Mouse (Mus musculus): ENCODE measurements around the gene Zfp715. TPM values are rescaled to one million over a fixed set of nuclear protein-coding genes. Genes with fewer than 3 reads are reported as not detected.
"Not testable (repeated sequence)": the region's sequence is repeated elsewhere in the genome, so short reads cannot be mapped to it uniquely, and the experiment has no call there.

Zfp715 gene
- polyA plus RNA-seq, 1 experiment from 2014 or later, result 14.7 TPM

DNA sequence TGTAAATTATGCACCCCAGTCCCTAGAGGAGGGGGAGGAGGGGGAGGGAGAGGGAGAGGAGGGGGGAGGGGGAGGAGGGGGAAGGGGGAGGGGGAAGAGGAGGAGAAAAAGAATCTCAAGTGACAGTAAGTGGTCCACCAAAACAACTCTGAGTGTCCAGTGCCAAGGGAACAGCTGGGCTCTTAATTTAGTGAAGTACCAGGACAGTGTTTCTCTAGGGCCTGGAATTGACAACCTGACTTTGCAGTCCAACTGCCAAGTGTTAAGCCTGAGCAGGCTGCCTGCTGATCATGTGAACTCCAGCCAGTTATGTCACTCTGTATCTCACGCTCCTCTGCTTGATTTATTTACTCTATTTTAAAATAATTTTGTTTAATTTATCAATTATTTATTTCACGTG is 20.8 kb upstream of the Zfp715 start:
- Histone ChIP-seq H3K4me3 (ENCODE audit: inconsistent target) (no peak overlapping the region), H3K36me3 (ENCODE audit: inconsistent target) (no peaks in the 10 kb centered on the region)
- 96% methylated on average over 2 of the region's 2 CpGs for WGBS (ENCODE audit: missing documents)

GRCm38 (mm10) chr7:43333203-43333602 is 20.1 kb upstream of the Zfp715 start:
- Histone ChIP-seq H3K27ac (no peak overlapping the region), H3K36me3 (ENCODE audit: inconsistent target) (no peaks in the 10 kb centered on the region), H3K79me2 (ENCODE audit: inconsistent target) (no peaks in the 10 kb centered on the region), H3K4me3 (ENCODE audit: inconsistent target) (no peak overlapping the region)
- 29% methylated on average over 5 of the region's 7 CpGs for WGBS (ENCODE audit: missing documents)

More for the DNA sequence above, 20.8 kb upstream of the Zfp715 start:
- Histone ChIP-seq H3K27ac (no peak overlapping the region), H3K79me2 (ENCODE audit: inconsistent target) (no peaks in the 10 kb centered on the region)

DNA sequence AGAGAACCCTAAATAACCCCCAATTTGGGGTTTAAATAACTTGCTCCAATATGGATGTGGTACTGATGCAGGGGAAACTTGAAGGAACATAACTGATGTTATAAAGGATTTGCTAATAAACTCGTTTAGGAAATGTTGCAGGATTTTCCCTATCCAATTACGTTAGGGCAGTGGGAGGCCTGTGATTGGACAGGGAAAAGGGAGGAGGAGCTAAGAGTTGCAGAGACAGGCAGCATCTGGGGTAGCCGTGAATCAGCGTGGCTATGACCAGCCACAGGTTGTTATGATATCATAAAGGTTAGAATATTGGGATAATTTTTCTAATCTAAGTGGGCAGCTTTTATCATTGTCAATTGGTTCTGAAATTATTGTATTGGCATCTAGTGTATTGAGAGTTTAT is 15.0 kb upstream of the Zfp715 start:
- H3K4me3 ChIP-seq (ENCODE audit: inconsistent target), result no peak overlapping the region
- H3K79me2 ChIP-seq (ENCODE audit: inconsistent target), result no peaks in the 10 kb centered on the region
- no peak overlapping the region for H3K27ac ChIP-seq
- H3K36me3 ChIP-seq (ENCODE audit: inconsistent target), result no peaks in the 10 kb centered on the region
- WGBS (ENCODE audit: missing documents), result 61% methylated on average over 4 of the region's 4 CpGs

- Histone ChIP-seq H3K79me2 (ENCODE audit: inconsistent target) (no peaks in the 10 kb centered on the region), H3K4me3 (ENCODE audit: inconsistent target) (no peak overlapping the region), H3K36me3 (ENCODE audit: inconsistent target) (no peaks in the 10 kb centered on the region), H3K27ac (no peak overlapping the region)
- WGBS (ENCODE audit: missing documents), result 76% methylated on average over 10 of the region's 10 CpGs
Measured at GRCm38 (mm10) chr7:43326223-43326780, 13.2 kb upstream of the Zfp715 start.

DNA sequence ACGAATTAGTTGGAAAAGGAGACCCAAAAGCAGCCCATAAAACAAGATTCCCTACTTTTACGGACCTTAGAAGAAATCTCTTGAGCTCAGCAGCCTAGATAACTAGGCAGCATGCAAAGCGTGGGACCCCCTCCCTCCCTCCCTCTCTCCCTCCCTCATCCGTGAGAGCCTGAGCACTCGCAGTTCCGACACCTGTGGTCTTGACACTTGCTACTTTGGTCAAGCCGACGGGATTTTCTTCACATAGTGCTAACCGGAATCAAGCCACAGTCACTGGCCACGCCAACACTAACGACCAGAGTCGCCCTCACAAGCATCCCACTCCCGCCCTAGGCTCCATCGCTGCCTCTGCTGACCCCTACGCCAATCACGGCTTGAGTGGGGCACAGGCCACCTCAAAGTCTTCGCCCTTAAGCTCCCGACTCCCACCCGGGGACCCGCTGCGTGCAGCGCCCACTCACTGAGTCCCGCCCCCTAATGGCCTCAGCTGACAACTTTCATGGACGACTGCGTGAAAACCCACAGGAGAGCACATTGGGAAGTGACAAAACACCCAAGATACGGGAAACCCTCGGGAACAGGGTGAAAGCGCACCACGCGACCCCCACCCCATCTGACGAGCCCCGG is 595 bp downstream of the Zfp715 start:
- 2% methylated on average over 28 of the region's 32 CpGs for WGBS (ENCODE audit: missing documents)
- H3K79me2 ChIP-seq (ENCODE audit: inconsistent target), result peaks cover 54% of the 10 kb centered on the region
- peaks cover 22% of the 10 kb centered on the region; the same call in 1 of the 2 replicates for H3K36me3 ChIP-seq (ENCODE audit: inconsistent target)
- H3K4me3 ChIP-seq (ENCODE audit: inconsistent target), result peak overlapping the region; percentile 91
- H3K27ac ChIP-seq, result peak overlapping the region; percentile 88

DNA sequence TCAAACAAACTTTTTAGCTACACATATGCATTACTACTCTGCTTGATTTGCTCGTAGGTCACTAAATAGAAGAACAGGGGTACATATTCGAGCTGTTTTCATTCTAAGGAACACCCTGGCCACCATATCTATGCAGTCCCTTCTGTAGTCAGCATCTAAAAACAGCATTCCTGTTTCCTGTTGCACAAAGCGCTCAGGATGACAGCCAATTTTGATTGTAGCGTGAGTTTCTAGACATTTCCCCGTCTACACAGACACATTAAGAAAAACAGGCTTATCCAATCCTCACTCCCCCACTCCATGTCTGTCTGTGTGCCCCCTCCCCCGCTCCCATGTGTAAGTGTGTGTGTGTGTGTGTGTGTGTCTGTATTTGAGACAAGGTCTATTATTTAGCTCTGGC is 1.5 kb downstream of the Zfp715 start:
- 30% methylated on average over 5 of the region's 6 CpGs for WGBS (ENCODE audit: missing documents)
- Histone ChIP-seq H3K79me2 (ENCODE audit: inconsistent target) (peaks cover 62% of the 10 kb centered on the region), H3K4me3 (ENCODE audit: inconsistent target) (peak overlapping the region; percentile 91), H3K27ac (peak overlapping the region; percentile 88), H3K36me3 (ENCODE audit: inconsistent target) (peaks cover 22% of the 10 kb centered on the region; the same call in 1 of the 2 replicates)

DNA sequence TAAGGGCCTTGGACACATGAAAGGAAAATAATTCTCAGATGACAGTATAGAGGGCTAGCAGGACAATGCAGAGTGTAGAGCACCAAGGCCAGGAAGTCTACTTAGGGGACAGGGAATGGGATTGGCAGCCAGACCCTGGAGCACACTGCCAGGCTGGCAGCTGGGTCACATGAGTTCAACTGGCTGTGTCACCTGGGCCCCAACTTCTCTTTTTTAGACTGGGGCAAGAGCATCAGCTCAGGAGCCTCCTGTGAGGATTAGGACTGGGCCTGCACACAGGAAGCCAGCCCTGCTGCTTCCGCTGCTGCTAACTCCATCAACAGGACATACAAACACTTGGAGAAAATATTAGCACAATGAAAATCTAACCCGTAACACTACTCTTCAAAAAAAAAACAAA is 4.0 kb downstream of the Zfp715 start:
- WGBS (ENCODE audit: missing documents), result 66% methylated on average over 2 of the region's 2 CpGs
- Histone ChIP-seq H3K4me3 (ENCODE audit: inconsistent target) (no peak overlapping the region), H3K36me3 (ENCODE audit: inconsistent target) (peaks cover 22% of the 10 kb centered on the region; the same call in 1 of the 2 replicates), H3K79me2 (ENCODE audit: inconsistent target) (peaks cover 87% of the 10 kb centered on the region), H3K27ac (peak overlapping the region; percentile 88; the same call in 1 of the 2 replicates)

- Histone ChIP-seq H3K36me3 (ENCODE audit: inconsistent target) (peaks cover 48% of the 10 kb centered on the region), H3K79me2 (ENCODE audit: inconsistent target) (peaks cover 99% of the 10 kb centered on the region), H3K4me3 (ENCODE audit: inconsistent target) (no peak overlapping the region), H3K27ac (peak overlapping the region; percentile 77)
- 9% methylated on average over 3 of the region's 3 CpGs for WGBS (ENCODE audit: missing documents)
Measured at GRCm38 (mm10) chr7:43305235-43305634, 7.9 kb downstream of the Zfp715 start.

DNA sequence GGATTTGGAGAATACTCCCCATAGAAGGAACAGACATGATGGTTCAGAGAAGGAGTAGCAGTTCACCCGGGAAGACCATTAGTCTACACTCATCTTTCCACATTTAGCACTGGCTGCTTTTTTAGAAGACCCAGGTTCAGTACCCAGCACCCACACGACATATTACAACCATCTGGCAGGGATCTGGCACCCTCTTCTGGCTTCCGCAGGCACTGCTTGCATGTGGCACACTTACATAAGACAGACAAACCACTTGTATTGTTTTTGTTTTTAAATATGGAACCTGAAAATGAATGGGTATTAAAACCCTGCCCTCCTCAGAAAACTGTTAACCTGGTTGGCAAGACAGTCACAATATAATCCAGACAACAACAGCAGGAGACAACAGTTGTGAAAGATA is 21.6 kb downstream of the Zfp715 start:
- Histone ChIP-seq H3K4me3 (ENCODE audit: inconsistent target) (no peak overlapping the region), H3K36me3 (ENCODE audit: inconsistent target) (peaks cover 15% of the 10 kb centered on the region; the same call in 1 of the 2 replicates), H3K79me2 (ENCODE audit: inconsistent target) (no peaks in the 10 kb centered on the region), H3K27ac (no peak overlapping the region)
- 93% methylated on average over 3 of the region's 3 CpGs for WGBS (ENCODE audit: missing documents)

DNA sequence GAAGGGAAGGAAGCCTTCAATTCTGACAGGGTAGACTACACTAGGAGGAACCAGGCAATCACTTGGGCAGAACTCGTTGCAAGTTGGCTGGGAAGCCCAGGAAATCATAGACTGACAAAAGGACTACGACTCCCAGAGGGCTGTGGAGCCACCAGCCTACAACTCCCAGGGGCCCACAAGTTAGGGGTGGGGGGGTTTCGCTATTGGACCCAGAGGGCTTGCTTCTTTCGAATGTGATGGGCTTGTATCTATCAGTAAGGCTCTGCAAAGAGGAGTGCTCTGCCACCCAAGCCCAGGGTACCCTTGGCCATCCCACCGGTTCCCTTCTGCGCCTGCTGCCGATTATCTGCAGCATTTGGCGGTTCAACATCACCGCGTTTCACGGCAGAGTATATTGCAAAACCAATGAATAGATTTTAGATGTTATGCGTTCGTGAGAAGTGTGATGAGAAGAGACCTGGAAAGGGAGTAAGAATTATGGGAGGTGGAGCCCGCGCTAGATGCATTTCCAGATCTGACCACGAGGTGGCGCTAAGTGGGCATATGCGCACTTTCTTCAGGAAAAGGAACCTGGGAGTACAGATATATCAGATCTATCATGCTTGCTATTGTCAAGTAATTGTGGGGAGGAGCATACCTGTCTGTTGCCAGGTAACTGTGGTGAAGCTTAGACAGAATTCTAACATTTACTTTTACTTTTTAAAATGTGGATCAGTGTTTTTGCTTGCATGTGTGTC is 30.1 kb downstream of the Zfp715 start:
- Histone ChIP-seq H3K4me3 (ENCODE audit: inconsistent target) (no peak overlapping the region), H3K27ac (no peak overlapping the region)
- 18% methylated on average over 18 of the region's 18 CpGs for WGBS (ENCODE audit: missing documents)

GRCm38 (mm10) chr7:43282459-43282858 is 30.6 kb downstream of the Zfp715 start:
- Histone ChIP-seq H3K36me3 (ENCODE audit: inconsistent target) (no peaks in the 10 kb centered on the region), H3K27ac (no peak overlapping the region), H3K4me3 (ENCODE audit: inconsistent target) (no peak overlapping the region), H3K79me2 (ENCODE audit: inconsistent target) (no peaks in the 10 kb centered on the region)
- 88% methylated on average over 2 of the region's 3 CpGs for WGBS (ENCODE audit: missing documents)

More for the DNA sequence above, 30.1 kb downstream of the Zfp715 start:
- H3K36me3 ChIP-seq (ENCODE audit: inconsistent target), result no peaks in the 10 kb centered on the region
- no peaks in the 10 kb centered on the region for H3K79me2 ChIP-seq (ENCODE audit: inconsistent target)

- no peaks in the 10 kb centered on the region for H3K79me2 ChIP-seq (ENCODE audit: inconsistent target)
- H3K4me3 ChIP-seq (ENCODE audit: inconsistent target), result no peak overlapping the region
- WGBS (ENCODE audit: missing documents), result 58% methylated on average over 5 of the region's 5 CpGs
- no peaks in the 10 kb centered on the region for H3K36me3 ChIP-seq (ENCODE audit: inconsistent target)
- no peak overlapping the region for H3K27ac ChIP-seq
Measured at GRCm38 (mm10) chr7:43277401-43277800, 35.7 kb downstream of the Zfp715 start.

- not testable (repeated sequence) for H3K79me2 ChIP-seq (ENCODE audit: inconsistent target); H3K27ac ChIP-seq; H3K4me3 ChIP-seq (ENCODE audit: inconsistent target); H3K36me3 ChIP-seq (ENCODE audit: inconsistent target)
- WGBS (ENCODE audit: missing documents), result 43% methylated on average over 2 of the region's 7 CpGs
Measured at GRCm38 (mm10) chr7:43276178-43276577, 36.9 kb downstream of the Zfp715 start.

- Histone ChIP-seq H3K27ac (no peak overlapping the region), H3K4me3 (ENCODE audit: inconsistent target) (no peak overlapping the region), H3K79me2 (ENCODE audit: inconsistent target) (no peaks in the 10 kb centered on the region), H3K36me3 (ENCODE audit: inconsistent target) (no peaks in the 10 kb centered on the region)
- 0% methylated on average over 1 of the region's 1 CpGs for WGBS (ENCODE audit: missing documents)
Measured at GRCm38 (mm10) chr7:43273476-43273875, 39.6 kb downstream of the Zfp715 start.

DNA sequence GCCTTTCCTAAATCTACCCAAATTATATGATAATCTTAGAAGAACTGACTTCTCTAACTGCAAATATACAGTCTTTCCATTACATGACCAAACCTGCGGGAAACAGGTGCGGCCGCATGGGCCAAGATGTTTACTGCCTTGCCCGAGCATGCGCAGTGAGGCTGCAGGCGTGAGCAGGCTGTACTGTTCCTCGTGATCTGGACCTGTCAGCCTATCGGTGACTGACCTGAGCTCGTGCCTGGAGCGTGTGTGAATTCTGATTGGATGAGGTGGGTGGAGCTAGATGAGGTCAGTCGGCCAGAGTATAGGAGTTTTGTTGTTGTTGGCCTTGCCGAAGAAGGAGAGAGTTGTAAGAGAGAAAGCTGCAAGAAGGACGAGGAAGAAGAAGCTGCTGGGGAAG is 45.7 kb downstream of the Zfp715 start:
- not testable (repeated sequence) for H3K4me3 ChIP-seq (ENCODE audit: inconsistent target); H3K27ac ChIP-seq; H3K79me2 ChIP-seq (ENCODE audit: inconsistent target); H3K36me3 ChIP-seq (ENCODE audit: inconsistent target)
- 92% methylated on average over 12 of the region's 13 CpGs for WGBS (ENCODE audit: missing documents)

Measured in macrophage (primary cell).